Mouse (Mus musculus) heart, postnatal 0 days (tissue): ENCODE data around the gene Mbnl2.

Experiments used
- CTCF ChIP-seq: IDR thresholded peaks from 2 replicates; pipeline ENCODE4 v1.5.1; 2016; ENCODE audit warnings: antibody characterized with exemption, control low read depth, low read depth
- EP300 ChIP-seq: IDR thresholded peaks from 2 replicates; pipeline ENCODE4 v1.6.1; 2016; ENCODE audit warnings: antibody characterized with exemption, low read depth

DNA sequence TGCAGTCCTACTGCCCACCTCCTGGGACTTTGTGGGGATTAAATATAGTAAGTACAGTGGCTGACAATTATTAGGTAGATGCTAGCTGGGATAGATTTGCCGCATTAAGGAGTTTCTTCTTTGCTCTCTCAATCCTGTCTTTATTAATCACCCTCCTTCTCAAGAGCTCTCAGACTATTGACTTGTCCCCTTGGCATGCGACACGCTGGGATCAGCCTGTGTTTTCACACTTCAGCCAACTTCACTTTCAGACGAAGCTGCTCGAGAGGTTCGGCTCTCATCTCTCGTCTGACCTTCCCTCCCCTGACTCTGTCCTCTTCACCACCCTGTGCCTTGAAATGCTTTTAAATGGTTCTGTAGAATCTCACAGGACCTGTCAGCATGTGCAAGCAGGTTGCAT lies 39.9 kb upstream of the Mbnl2 start:
- TF ChIP-seq EP300 (no peak), CTCF (no peak)
